Mouse (Mus musculus) erythroblast, embryonic 14.5 days (primary cell): ENCODE measurements around the gene Pik3r5.

Experiments used
- GATA1 ChIP-seq: IDR thresholded peaks from 2 replicates; pipeline ENCODE4 v1.6.1; 2012; ENCODE audit warnings: low read length, inconsistent platforms, mixed read lengths
- TAL1 ChIP-seq: IDR thresholded peaks from 3 replicates; pipeline ENCODE4 v1.6.1; 2012; ENCODE audit warnings: low read length, inconsistent platforms, mixed read lengths

DNA sequence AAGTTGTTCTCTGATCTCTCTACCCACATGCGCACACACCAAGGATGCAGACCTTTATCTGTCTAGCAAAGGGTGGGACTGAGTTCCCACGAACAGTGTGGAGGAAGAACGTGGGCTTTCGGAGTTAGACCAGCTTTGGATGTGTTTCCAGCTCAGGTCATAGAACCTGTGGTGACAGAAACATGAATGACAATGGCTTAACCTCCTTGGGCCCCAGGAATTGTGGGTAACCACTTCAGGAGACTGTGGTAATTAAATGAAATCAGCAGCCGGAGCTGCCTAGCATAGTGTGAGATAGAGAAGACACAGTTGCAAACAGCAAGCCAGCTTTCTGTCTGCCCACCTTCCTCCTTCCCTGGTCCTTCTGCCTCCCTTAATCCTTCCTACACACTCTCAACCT, 32.3 kb downstream of the Pik3r5 start:
- TF ChIP-seq GATA1 (no peak), TAL1 (no peak)
